Mouse (Mus musculus) CD4-positive naive resting alpha-beta T cell, adult 76 days (primary cell): ENCODE measurements around the gene Galk2. TPM values are rescaled to one million over a fixed set of nuclear protein-coding genes. Genes with fewer than 3 reads are reported as not detected.

Experiments
- total RNA-seq: library from RNA; stranded (reverse); gene quantifications from one replicate; pipeline ENCODE4 v1.2.4, GENCODE M21; 2023

Galk2 gene
- 31.5 TPM for total RNA-seq

DNA sequence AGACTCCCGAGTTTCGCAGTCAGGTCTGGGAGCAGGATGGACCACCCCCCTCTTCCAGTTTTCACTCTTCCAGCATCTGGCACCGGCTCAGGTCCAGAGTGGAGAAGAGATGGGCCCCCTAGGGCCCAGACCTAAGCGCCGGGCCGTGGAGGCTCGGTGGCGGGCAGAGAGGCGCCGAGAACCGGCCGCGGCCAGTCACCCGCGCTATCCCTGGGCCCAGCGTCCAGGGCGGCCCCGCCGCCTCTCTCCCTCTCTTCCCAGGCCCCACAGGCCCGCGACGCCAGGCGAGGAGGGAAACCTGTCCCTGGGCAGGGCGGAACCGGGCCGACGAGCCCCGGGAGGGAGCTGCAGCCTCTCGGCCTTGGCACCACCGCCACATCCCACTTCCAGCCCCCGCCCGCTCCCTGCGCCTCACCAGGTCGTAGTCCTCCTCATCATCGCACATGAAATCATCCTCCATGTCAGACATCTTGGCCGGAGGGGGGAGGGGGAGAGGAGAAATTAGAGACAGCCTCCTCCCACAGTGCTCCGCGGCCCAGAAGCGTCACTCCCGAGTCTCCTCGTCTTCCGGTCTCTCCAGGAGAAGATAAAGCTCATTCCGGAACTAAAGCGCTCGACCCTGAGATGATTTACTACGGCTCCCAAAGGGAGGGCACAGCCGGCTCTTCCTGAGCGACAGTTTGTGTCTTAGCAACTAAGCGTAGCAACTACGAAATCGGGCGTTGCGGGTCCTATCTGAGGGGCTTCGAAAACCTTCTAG lies at the start of gene Galk2, which contains the start of gene Cops2:
Gene Galk2, plus strand, starts transcription at position 589 of the 760 bp plus-strand sequence.
Gene Cops2, minus strand, starts transcription at position 619 of the 760 bp plus-strand sequence.

Other genes starting within 250 kb of the Galk2 start
- gene Cep152, start 234.0 kb upstream of the Galk2 start, total RNA-seq, result 19.9 TPM
- gene Eid1, start 186.0 kb upstream of the Galk2 start, total RNA-seq, result 33.4 TPM
- 0.21 TPM for gene Shc4, start 135.0 kb upstream of the Galk2 start, total RNA-seq
- 47.9 TPM for gene Secisbp2l, start 76.2 kb upstream of the Galk2 start, total RNA-seq
- gene Cops2, start within 50 bp of the Galk2 start, total RNA-seq, result 78.5 TPM
- not detected for gene Fgf7, start 175.5 kb downstream of the Galk2 start, total RNA-seq